Mouse (Mus musculus): ENCODE results near the gene Zfp37. TPM values are rescaled to one million over a fixed set of nuclear protein-coding genes. Genes with fewer than 3 reads are reported as not detected.

Zfp37 gene
- polyA plus RNA-seq, 1 experiment from 2014 or later: 0.82 TPM

DNA sequence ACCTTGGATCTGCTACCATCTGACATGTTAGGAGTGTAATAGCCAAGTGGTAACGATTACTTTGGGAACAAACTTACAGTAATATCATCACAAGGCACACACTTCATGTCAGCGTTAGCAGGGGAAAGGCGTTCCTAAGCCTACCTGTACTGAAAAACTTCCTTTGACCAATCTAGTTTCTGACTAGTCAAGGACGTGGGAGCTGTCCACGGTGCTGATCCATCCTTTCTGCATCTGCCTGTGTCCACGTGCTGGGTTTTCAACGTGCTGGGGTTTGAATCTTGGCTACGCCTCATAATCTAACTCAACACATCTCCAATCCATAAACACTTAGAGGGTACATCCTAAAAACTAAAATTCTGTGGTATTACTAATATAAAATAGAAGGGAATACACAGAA is 26.1 kb upstream of the Zfp37 start:
- H3K4me1 ChIP-seq: no peaks in the 10 kb centered on the region
- H3K4me3 ChIP-seq: no peak overlapping the region
- no peak for ATAC-seq
- H3K27ac ChIP-seq: no peak overlapping the region
- WGBS (ENCODE audit: insufficient replicate concordance): 21% methylated on average over 8 of the region's 8 CpGs
- no peak overlapping the region for H3K9ac ChIP-seq
- no peaks in the 10 kb centered on the region for H3K27me3 ChIP-seq (replicated peaks)
- H3K36me3 ChIP-seq: no peaks in the 10 kb centered on the region
- H3K9me3 ChIP-seq (replicated peaks): no peaks in the 10 kb centered on the region
- H3K4me2 ChIP-seq: no peak overlapping the region

DNA sequence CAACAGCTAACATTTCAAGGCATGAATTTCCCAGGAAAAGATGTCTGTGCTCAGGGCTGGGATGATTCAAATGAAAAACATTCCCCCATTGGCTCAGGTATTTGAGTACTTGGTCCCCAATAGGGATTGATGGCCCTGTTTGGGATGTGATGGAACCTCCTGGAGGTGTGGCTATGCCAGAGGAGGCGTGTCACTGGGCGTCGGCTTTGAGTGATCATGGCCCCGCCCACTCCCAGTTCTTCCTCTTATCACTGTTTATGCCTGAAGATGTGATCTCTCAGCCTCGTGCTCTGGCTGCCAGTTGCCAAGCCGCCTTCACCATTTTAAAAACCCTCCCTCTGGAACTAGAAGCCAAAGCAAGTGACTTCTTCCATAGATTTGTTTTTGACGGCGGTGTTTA is 23.7 kb upstream of the Zfp37 start:
- no peaks in the 10 kb centered on the region for H3K4me1 ChIP-seq
- 42% methylated on average over 8 of the region's 8 CpGs for WGBS (ENCODE audit: insufficient replicate concordance)
- H3K27me3 ChIP-seq (replicated peaks): no peaks in the 10 kb centered on the region
- ATAC-seq: no peak
- H3K4me3 ChIP-seq: no peak overlapping the region
- no peak overlapping the region for H3K4me2 ChIP-seq
- no peaks in the 10 kb centered on the region for H3K36me3 ChIP-seq
- H3K27ac ChIP-seq: no peak overlapping the region
- H3K9ac ChIP-seq: no peak overlapping the region
- no peaks in the 10 kb centered on the region for H3K9me3 ChIP-seq (replicated peaks)

GRCm38 (mm10) chr4:62251776-62252175 is 20.9 kb upstream of the Zfp37 start:
- H3K27ac ChIP-seq: no peak overlapping the region
- no peak for ATAC-seq
- no peaks in the 10 kb centered on the region for H3K9me3 ChIP-seq (replicated peaks)
- H3K27me3 ChIP-seq (replicated peaks): no peaks in the 10 kb centered on the region
- H3K4me1 ChIP-seq: no peaks in the 10 kb centered on the region
- H3K4me2 ChIP-seq: no peak overlapping the region
- 70% methylated on average over 4 of the region's 4 CpGs for WGBS (ENCODE audit: insufficient replicate concordance)
- H3K4me3 ChIP-seq: no peak overlapping the region
- no peak overlapping the region for H3K9ac ChIP-seq
- H3K36me3 ChIP-seq: no peaks in the 10 kb centered on the region

GRCm38 (mm10) chr4:62250896-62251544 is 20.2 kb upstream of the Zfp37 start:
- ATAC-seq: no peak
- WGBS (ENCODE audit: insufficient replicate concordance): 36% methylated on average over 3 of the region's 3 CpGs

GRCm38 (mm10) chr4:62248328-62248727 is 17.5 kb upstream of the Zfp37 start:
- WGBS (ENCODE audit: insufficient replicate concordance): 21% methylated on average over 4 of the region's 4 CpGs
- H3K27me3 ChIP-seq (replicated peaks): no peaks in the 10 kb centered on the region

More at GRCm38 (mm10) chr4:62250896-62251544, 20.2 kb upstream of the Zfp37 start:
- Histone ChIP-seq H3K4me2 (no peak overlapping the region), H3K9ac (no peak overlapping the region), H3K27me3 (replicated peaks) (no peaks in the 10 kb centered on the region), H3K36me3 (no peaks in the 10 kb centered on the region), H3K27ac (no peak overlapping the region), H3K4me3 (no peak overlapping the region), H3K9me3 (replicated peaks) (no peaks in the 10 kb centered on the region), H3K4me1 (no peaks in the 10 kb centered on the region)

GRCm38 (mm10) chr4:62240586-62240985 is 9.7 kb upstream of the Zfp37 start:
- H3K4me2 ChIP-seq: no peak overlapping the region
- no peaks in the 10 kb centered on the region for H3K9me3 ChIP-seq (replicated peaks)
- no peak overlapping the region for H3K4me3 ChIP-seq
- no peaks in the 10 kb centered on the region for H3K4me1 ChIP-seq
- H3K27me3 ChIP-seq (replicated peaks): no peaks in the 10 kb centered on the region
- 55% methylated on average over 6 of the region's 6 CpGs for WGBS (ENCODE audit: insufficient replicate concordance)
- H3K27ac ChIP-seq: no peak overlapping the region
- H3K9ac ChIP-seq: no peak overlapping the region
- ATAC-seq: no peak
- H3K36me3 ChIP-seq: no peaks in the 10 kb centered on the region

More at GRCm38 (mm10) chr4:62248328-62248727, 17.5 kb upstream of the Zfp37 start:
- Histone ChIP-seq H3K4me1 (no peaks in the 10 kb centered on the region), H3K9ac (no peak overlapping the region), H3K4me2 (no peak overlapping the region), H3K36me3 (no peaks in the 10 kb centered on the region), H3K4me3 (no peak overlapping the region), H3K27ac (no peak overlapping the region), H3K9me3 (replicated peaks) (no peaks in the 10 kb centered on the region)
- ATAC-seq: no peak

- 44% methylated on average over 1 of the region's 1 CpGs for WGBS (ENCODE audit: insufficient replicate concordance)
These were observed 694 bp downstream of the Zfp37 start for GRCm38 (mm10) chr4:62230153-62230552.

DNA sequence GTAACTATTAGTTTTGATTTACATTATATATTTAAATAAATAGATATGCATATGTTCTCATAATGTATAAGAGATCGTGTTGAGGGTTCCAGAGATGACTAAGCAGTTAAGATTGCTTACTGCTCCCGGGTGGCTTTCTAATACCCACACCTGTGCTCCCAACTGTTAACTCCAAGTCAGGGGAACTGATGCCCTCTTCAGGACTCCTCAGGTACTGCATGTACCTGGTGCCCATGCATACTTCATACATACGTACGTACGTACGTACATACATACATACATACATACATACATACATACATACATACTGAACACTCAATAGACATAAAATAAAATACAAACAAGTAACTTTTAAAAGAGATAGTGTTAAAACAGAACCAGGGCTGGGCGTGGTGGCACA is 1.4 kb downstream of the Zfp37 start:
- H3K4me2 ChIP-seq: no peak overlapping the region
- H3K4me3 ChIP-seq: no peak overlapping the region
- H3K27me3 ChIP-seq (replicated peaks): no peaks in the 10 kb centered on the region
- no peak for ATAC-seq
- H3K27ac ChIP-seq: no peak overlapping the region
- WGBS (ENCODE audit: insufficient replicate concordance): 66% methylated on average over 7 of the region's 7 CpGs
- H3K9me3 ChIP-seq (replicated peaks): no peaks in the 10 kb centered on the region
- H3K36me3 ChIP-seq: no peaks in the 10 kb centered on the region
- H3K4me1 ChIP-seq: no peaks in the 10 kb centered on the region
- no peak overlapping the region for H3K9ac ChIP-seq

More at GRCm38 (mm10) chr4:62230153-62230552, 694 bp downstream of the Zfp37 start:
- no peak overlapping the region for H3K4me3 ChIP-seq
- no peaks in the 10 kb centered on the region for H3K36me3 ChIP-seq
- ATAC-seq: no peak
- H3K4me1 ChIP-seq: no peaks in the 10 kb centered on the region
- H3K9me3 ChIP-seq (replicated peaks): no peaks in the 10 kb centered on the region
- no peaks in the 10 kb centered on the region for H3K27me3 ChIP-seq (replicated peaks)
- no peak overlapping the region for H3K9ac ChIP-seq
- H3K4me2 ChIP-seq: no peak overlapping the region
- H3K27ac ChIP-seq: no peak overlapping the region

DNA sequence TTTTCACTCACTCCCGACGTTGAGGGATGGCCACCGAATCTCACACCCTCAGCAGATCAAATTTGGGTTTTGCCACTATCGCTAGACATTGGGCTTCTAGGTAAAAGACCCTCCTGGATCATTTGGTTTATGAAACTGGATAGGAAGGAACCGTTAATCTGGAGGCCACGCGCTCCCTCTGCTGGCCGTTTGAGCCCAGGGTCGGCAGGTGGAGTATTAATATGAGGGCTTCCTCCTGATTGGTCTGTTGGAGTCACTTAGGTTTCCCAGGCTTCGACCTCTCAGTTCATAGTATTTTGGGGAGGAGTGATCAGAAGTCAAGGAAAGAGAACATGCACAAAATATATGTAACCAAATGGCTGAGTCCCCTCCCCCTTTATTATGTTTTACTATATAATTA is 2.5 kb downstream of the Zfp37 start:
- ATAC-seq: no peak
- Histone ChIP-seq H3K4me1 (no peaks in the 10 kb centered on the region), H3K4me3 (no peak overlapping the region), H3K9ac (no peak overlapping the region), H3K9me3 (replicated peaks) (no peaks in the 10 kb centered on the region), H3K27ac (no peak overlapping the region), H3K27me3 (replicated peaks) (no peaks in the 10 kb centered on the region), H3K36me3 (no peaks in the 10 kb centered on the region), H3K4me2 (no peak overlapping the region)
- WGBS (ENCODE audit: insufficient replicate concordance): 26% methylated on average over 10 of the region's 10 CpGs

GRCm38 (mm10) chr4:62213490-62213889 is 17.4 kb downstream of the Zfp37 start:
- H3K4me2 ChIP-seq: no peak overlapping the region
- H3K27ac ChIP-seq: no peak overlapping the region
- 59% methylated on average over 2 of the region's 2 CpGs for WGBS (ENCODE audit: insufficient replicate concordance)
- H3K9me3 ChIP-seq (replicated peaks): no peaks in the 10 kb centered on the region
- H3K9ac ChIP-seq: no peak overlapping the region
- H3K27me3 ChIP-seq (replicated peaks): peaks cover 15% of the 10 kb centered on the region
- ATAC-seq: no peak
- H3K4me3 ChIP-seq: no peak overlapping the region
- H3K4me1 ChIP-seq: 0 out of 2 replicates have a peak, but pooled peaks cover 4% of the 10 kb centered on the region
- no peaks in the 10 kb centered on the region for H3K36me3 ChIP-seq

GRCm38 (mm10) chr4:62210035-62210434 is 20.8 kb downstream of the Zfp37 start:
- H3K27ac ChIP-seq: no peak overlapping the region
- H3K4me3 ChIP-seq: no peak overlapping the region
- H3K27me3 ChIP-seq (replicated peaks): peaks cover 28% of the 10 kb centered on the region
- H3K4me2 ChIP-seq: no peak overlapping the region
- no peaks in the 10 kb centered on the region for H3K36me3 ChIP-seq
- no peak for ATAC-seq
- 0 out of 2 replicates have a peak, but pooled peaks cover 4% of the 10 kb centered on the region for H3K4me1 ChIP-seq
- 37% methylated on average over 4 of the region's 4 CpGs for WGBS (ENCODE audit: insufficient replicate concordance)
- H3K9ac ChIP-seq: no peak overlapping the region
- no peaks in the 10 kb centered on the region for H3K9me3 ChIP-seq (replicated peaks)

DNA sequence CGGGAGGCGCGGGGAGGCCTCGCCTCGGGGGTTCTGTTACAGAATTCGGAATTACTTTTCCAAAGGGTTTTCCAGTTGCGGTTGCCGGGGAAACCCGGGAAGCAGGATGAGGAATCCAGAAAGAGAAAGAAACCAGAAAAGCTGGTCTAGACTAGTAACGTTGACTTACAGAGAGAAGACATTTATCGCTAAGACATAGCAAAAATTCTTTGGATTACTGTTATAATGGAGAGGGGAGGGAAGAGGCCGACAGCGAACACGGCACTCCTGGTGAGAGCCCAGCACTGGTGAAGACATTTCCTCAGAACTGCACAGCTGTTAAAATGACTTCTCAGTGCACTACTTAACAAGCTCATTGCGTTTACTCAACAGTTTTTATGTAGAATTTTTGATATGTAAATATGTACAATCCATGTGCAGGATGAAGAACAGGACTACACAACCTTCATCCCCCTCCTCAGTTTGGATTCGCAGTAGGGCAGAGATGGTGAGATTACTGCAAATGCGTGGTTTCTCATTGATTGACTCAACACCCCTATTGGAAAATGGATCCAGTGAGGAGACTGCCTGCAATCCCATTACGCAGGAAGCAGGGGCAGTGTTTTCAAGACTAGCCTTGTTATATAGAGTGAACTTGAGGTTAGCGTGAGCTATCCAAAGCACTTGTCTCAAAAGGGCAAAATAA is 22.0 kb downstream of the Zfp37 start:
- H3K4me3 ChIP-seq: peak overlapping the region; percentile 53
- peak overlapping the region; percentile 49 for H3K4me2 ChIP-seq
- peaks cover 1% of the 10 kb centered on the region; the same call in 1 of the 2 replicates for H3K36me3 ChIP-seq
- 0 out of 2 replicates have a peak, but pooled peaks cover 4% of the 10 kb centered on the region for H3K4me1 ChIP-seq
- H3K9ac ChIP-seq: no peak overlapping the region
- H3K27me3 ChIP-seq (replicated peaks): peaks cover 28% of the 10 kb centered on the region
- 8% methylated on average over 19 of the region's 19 CpGs for WGBS (ENCODE audit: insufficient replicate concordance)
- ATAC-seq: peak; percentile 21; the same call in 1 of the 2 replicates
- H3K27ac ChIP-seq: peak overlapping the region; percentile 43; the same call in 1 of the 2 replicates
- no peaks in the 10 kb centered on the region for H3K9me3 ChIP-seq (replicated peaks)

Data from liver, embryonic 12.5 days (tissue).